Comparison of ENCODE assay signal across 8 mouse cellular contexts in genomic region chr7:98104481-98105435, GRCm38 (mm10). TPM values are rescaled to one million over a fixed set of nuclear protein-coding genes. Genes with fewer than 3 reads are reported as not detected.
DNase-seq lines count a peak whose midpoint lies in the region; ATAC-seq and TF ChIP-seq lines count a peak whose summit lies in the region.

No protein-coding gene starts in this region.

- no peak overlapping the region for H3K4me2 ChIP-seq in neural tube, embryonic 13.5 days
- H3K4me2 ChIP-seq in limb, embryonic 13.5 days (replicated peaks): no peak overlapping the region
- H3K4me2 ChIP-seq in stomach, postnatal 0 days (replicated peaks; ENCODE audit: low read depth): no peak overlapping the region

- no peak for ATAC-seq in neural tube, embryonic 13.5 days (ENCODE audit: low read depth)
- no peak for ATAC-seq in limb, embryonic 13.5 days (ENCODE audit: low FRiP score, low read depth)
- ATAC-seq in stomach, postnatal 0 days (ENCODE audit: low FRiP score, low TSS enrichment): no peak

- WGBS in neural tube, embryonic 13.5 days: 66% methylated on average over 16 of the region's 16 CpGs
- 63% methylated on average over 16 of the region's 16 CpGs for WGBS in limb, embryonic 13.5 days
- WGBS in stomach, postnatal 0 days: 56% methylated on average over 16 of the region's 16 CpGs

- peak; percentile 44 for DNase-seq in adrenal gland, postnatal 14 days
- DNase-seq in adrenal gland, adult 8-10 months: no peak
- no peak for DNase-seq in neural tube, embryonic 10.5 days (ENCODE audit: extremely low spot score, low spot score)
- DNase-seq in stomach, postnatal 0 days (ENCODE audit: low spot score): no peak
- DNase-seq in right cerebral cortex, postnatal 25 days: no peak
- no peak for DNase-seq in right cerebral cortex, postnatal 4 days

- TF ChIP-seq CTCF in stomach, postnatal 0 days (IDR thresholded peaks at IDR 0.05; ENCODE audit: low read depth): no peak

- H3K36me3 ChIP-seq in neural tube, embryonic 13.5 days: no peaks in the 10 kb centered on the region
- H3K36me3 ChIP-seq in limb, embryonic 13.5 days: no peaks in the 10 kb centered on the region
- no peaks in the 10 kb centered on the region for H3K36me3 ChIP-seq in stomach, postnatal 0 days (ENCODE audit: control insufficient read depth, insufficient read depth, low read length)

- 0 out of 2 replicates have a peak overlapping the region, but pooled peaks have one; percentile 19 for H3K9ac ChIP-seq in neural tube, embryonic 13.5 days
- peak overlapping the region; percentile 40 for H3K9ac ChIP-seq in limb, embryonic 13.5 days
- peak overlapping the region; percentile 27; the same call in 1 of the 2 replicates for H3K9ac ChIP-seq in stomach, postnatal 0 days (ENCODE audit: low read length)

- no peaks in the 10 kb centered on the region for H3K9me3 ChIP-seq in neural tube, embryonic 13.5 days
- H3K9me3 ChIP-seq in limb, embryonic 13.5 days: no peaks in the 10 kb centered on the region
- no peaks in the 10 kb centered on the region for H3K9me3 ChIP-seq in stomach, postnatal 0 days (ENCODE audit: control insufficient read depth, low read length)

- TF ChIP-seq EP300 in stomach, postnatal 0 days (optimal IDR thresholded peaks at IDR 0.05): no peak

- no peaks in the 10 kb centered on the region for H3K27me3 ChIP-seq in neural tube, embryonic 13.5 days
- peaks cover under 1% of the 10 kb centered on the region for H3K27me3 ChIP-seq in limb, embryonic 13.5 days
- no peaks in the 10 kb centered on the region for H3K27me3 ChIP-seq in stomach, postnatal 0 days (ENCODE audit: control insufficient read depth, insufficient read depth, low read length)

- H3K4me3 ChIP-seq in neural tube, embryonic 13.5 days: no peak overlapping the region
- no peak overlapping the region for H3K4me3 ChIP-seq in limb, embryonic 13.5 days
- no peak overlapping the region for H3K4me3 ChIP-seq in stomach, postnatal 0 days (ENCODE audit: low read depth, low read length)

- no peak overlapping the region for H3K27ac ChIP-seq in neural tube, embryonic 13.5 days (replicated peaks)
- no peak overlapping the region for H3K27ac ChIP-seq in limb, embryonic 13.5 days
- H3K27ac ChIP-seq in stomach, postnatal 0 days (replicated peaks): no peak overlapping the region

- H3K4me1 ChIP-seq in neural tube, embryonic 13.5 days (replicated peaks): peaks cover 16% of the 10 kb centered on the region
- H3K4me1 ChIP-seq in limb, embryonic 13.5 days: peaks cover 9% of the 10 kb centered on the region
- no peaks in the 10 kb centered on the region for H3K4me1 ChIP-seq in stomach, postnatal 0 days (replicated peaks; ENCODE audit: control insufficient read depth, insufficient read depth)

RNA-seq across cellular contexts. Expression of gene Myo7a, which starts 14.6 kb away (rescaled TPM):
- total RNA-seq in adrenal gland, postnatal 14 days (2021): 58.6 and 86.2 TPM in 2 replicates
- total RNA-seq in adrenal gland, adult 8-10 months (2022): 100 to 1,000 TPM; 160 to 412 (median 278) TPM
- polyA plus RNA-seq in neural tube, embryonic 13.5 days (2015; fragmentation: Nextera tagmentation; extraction: Ambion mirVana): 13.4 and 14.6 TPM in 2 replicates
- polyA plus RNA-seq in limb, embryonic 13.5 days (2015; fragmentation: Nextera tagmentation; extraction: Ambion mirVana): 11.0 and 12.2 TPM in 2 replicates
- polyA plus RNA-seq in stomach, postnatal 0 days (2015; fragmentation: Nextera tagmentation; extraction: Ambion mirVana): 2.1 and 2.4 TPM in 2 replicates

RNA-seq across cellular contexts. Expression of gene Omp, which starts 40.5 kb away (rescaled TPM):
- total RNA-seq in adrenal gland, postnatal 14 days (2021): 2.1 and 2.4 TPM in 2 replicates
- 1 to 10 TPM in 2 of 4 experiments, under 1 TPM in 2; 0.40 to 1.4 (median 0.94) TPM for total RNA-seq in adrenal gland, adult 8-10 months (2022)
- polyA plus RNA-seq in neural tube, embryonic 13.5 days (2015; fragmentation: Nextera tagmentation; extraction: Ambion mirVana): 0.45 and 0.60 TPM in 2 replicates
- polyA plus RNA-seq in limb, embryonic 13.5 days (2015; fragmentation: Nextera tagmentation; extraction: Ambion mirVana): 0.25 and 0.37 TPM in 2 replicates
- polyA plus RNA-seq in stomach, postnatal 0 days (2015; fragmentation: Nextera tagmentation; extraction: Ambion mirVana): 0.57 and 0.65 TPM in 2 replicates
